In the genomic region with DNA sequence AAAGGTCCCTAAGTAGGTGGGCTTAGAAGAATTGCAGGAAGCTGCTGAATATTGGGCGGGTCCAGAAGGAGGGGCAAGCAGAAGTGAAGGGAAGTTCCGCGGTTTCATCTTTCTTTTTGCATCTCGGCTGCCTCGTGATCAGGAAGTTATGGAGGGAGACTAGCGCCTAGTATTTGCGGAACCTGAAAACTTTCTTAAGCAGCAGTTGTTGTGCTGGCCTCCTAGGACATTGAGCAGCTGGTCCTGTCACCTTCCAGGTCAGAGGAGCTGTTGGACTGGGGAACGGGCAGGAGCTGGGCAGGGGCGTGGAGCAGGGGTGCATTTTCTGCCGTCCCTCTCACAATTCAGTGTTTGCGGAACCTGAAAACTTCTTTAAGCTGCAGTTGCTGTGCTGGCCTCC, we compare ENCODE assay signal across 8 mouse cellular contexts. TPM values are rescaled to one million over a fixed set of nuclear protein-coding genes. Genes with fewer than 3 reads are reported as not detected.
DNase-seq lines count a peak whose midpoint lies in the region; ATAC-seq and TF ChIP-seq lines count a peak whose summit lies in the region.
"Not testable (repeated sequence)": the region's sequence is repeated elsewhere in the genome, so short reads cannot be mapped to it uniquely, and the experiment has no call there.

A gene (plus strand): TSS at position 89 of the 400 bp plus-strand sequence.

- H3K27ac ChIP-seq in heart, embryonic 10.5 days; kidney, embryonic 14.5 days (ENCODE audit: low read depth, low read length); liver, embryonic 16.5 days (ENCODE audit: low read length); stomach, postnatal 0 days (replicated peaks): not testable (repeated sequence)

- H3K27me3 ChIP-seq in heart, embryonic 10.5 days (ENCODE audit: insufficient read depth, poor library complexity, severe bottlenecking); kidney, embryonic 14.5 days (ENCODE audit: control insufficient read depth, insufficient read depth, low read length); liver, embryonic 16.5 days (ENCODE audit: control insufficient read depth, insufficient read depth, low read depth, low read length); myocyte (ENCODE audit: control insufficient read depth, insufficient read depth, insufficient read length); stomach, postnatal 0 days (ENCODE audit: control insufficient read depth, insufficient read depth, low read length): not testable (repeated sequence)

- H3K79me2 ChIP-seq in myocyte (ENCODE audit: control insufficient read depth, insufficient read depth) = not testable (repeated sequence)

- H3K4me1 ChIP-seq in heart, embryonic 10.5 days; kidney, embryonic 14.5 days (ENCODE audit: control insufficient read depth, insufficient read depth, low read length); liver, embryonic 16.5 days (ENCODE audit: control insufficient read depth, low read depth, low read length); stomach, postnatal 0 days (replicated peaks; ENCODE audit: control insufficient read depth, insufficient read depth): not testable (repeated sequence)

- not testable (repeated sequence) for TF ChIP-seq POLR2A in myocyte (IDR thresholded peaks at IDR 0.05; ENCODE audit: insufficient read length, low read depth)

- TF ChIP-seq EP300 in stomach, postnatal 0 days (optimal IDR thresholded peaks at IDR 0.05) = not testable (repeated sequence)

- H3K4me3 ChIP-seq in heart, embryonic 10.5 days = peak within 1 kb of the TSS; percentile 50
- peak within 1 kb of the TSS; percentile 27 for H3K4me3 ChIP-seq in kidney, embryonic 14.5 days (ENCODE audit: low read length)
- H3K4me3 ChIP-seq in liver, embryonic 16.5 days (ENCODE audit: low read depth, low read length) = peak within 1 kb of the TSS; percentile 45
- not testable (repeated sequence) for H3K4me3 ChIP-seq in myocyte
- 0 out of 2 replicates have a peak within 1 kb of the TSS, but pooled peaks have one; percentile 10 for H3K4me3 ChIP-seq in stomach, postnatal 0 days (ENCODE audit: low read depth, low read length)

- H3K36me3 ChIP-seq in heart, embryonic 10.5 days; kidney, embryonic 14.5 days (ENCODE audit: control insufficient read depth, insufficient read depth, low read length); liver, embryonic 16.5 days (ENCODE audit: control insufficient read depth, insufficient read depth); myocyte (ENCODE audit: control insufficient read depth, insufficient read depth); stomach, postnatal 0 days (ENCODE audit: control insufficient read depth, insufficient read depth, low read length): not testable (repeated sequence)

- peak; percentile 12 for DNase-seq in A20 (ENCODE audit: low read depth, low spot score)
- DNase-seq in embryo, embryonic 11.5 days (ENCODE audit: low read depth, low spot score) = peak; percentile 26
- DNase-seq in heart, embryonic 10.5 days (ENCODE audit: low spot score) = not testable (repeated sequence)
- DNase-seq in stomach, postnatal 0 days (ENCODE audit: low spot score) = peak; percentile 15

- H3K9ac ChIP-seq in kidney, embryonic 14.5 days (ENCODE audit: low read depth, low read length) = 0 out of 2 replicates have a peak within 1 kb of the TSS, but pooled peaks have one; percentile 18
- H3K9ac ChIP-seq in liver, embryonic 16.5 days (ENCODE audit: low read depth, low read length); stomach, postnatal 0 days (ENCODE audit: low read length): not testable (repeated sequence)

- peak within 1 kb of the TSS; percentile 26 for H3K4me2 ChIP-seq in kidney, embryonic 14.5 days (replicated peaks; ENCODE audit: low read depth, low read length)
- peak within 1 kb of the TSS; percentile 41 for H3K4me2 ChIP-seq in liver, embryonic 16.5 days (ENCODE audit: low read depth, low read length)
- H3K4me2 ChIP-seq in myocyte (ENCODE audit: low read depth) = peak within 1 kb of the TSS; percentile 16
- peak within 1 kb of the TSS; percentile 31 for H3K4me2 ChIP-seq in stomach, postnatal 0 days (replicated peaks; ENCODE audit: low read depth)

- ATAC-seq in activated CD4-positive, CD25-positive, alpha-beta regulatory T cell, adult 4 months = peak; percentile 87
- ATAC-seq in kidney, embryonic 14.5 days (ENCODE audit: low FRiP score, low TSS enrichment) = peak; percentile 76; the same call in 1 of the 2 replicates
- ATAC-seq in liver, embryonic 16.5 days (ENCODE audit: low read depth) = peak; percentile 67
- ATAC-seq in stomach, postnatal 0 days (ENCODE audit: low FRiP score, low TSS enrichment) = not testable (repeated sequence)

- TF ChIP-seq CTCF in stomach, postnatal 0 days (IDR thresholded peaks at IDR 0.05; ENCODE audit: low read depth) = not testable (repeated sequence)

- 14% methylated on average over 11 of the region's 11 CpGs for WGBS in heart, embryonic 10.5 days
- 15% methylated on average over 11 of the region's 11 CpGs for WGBS in kidney, embryonic 14.5 days
- WGBS in liver, embryonic 16.5 days (ENCODE audit: insufficient replicate concordance) = 9% methylated on average over 11 of the region's 11 CpGs
- 12% methylated on average over 11 of the region's 11 CpGs for WGBS in stomach, postnatal 0 days

- H3K9me3 ChIP-seq in heart, embryonic 10.5 days; kidney, embryonic 14.5 days (ENCODE audit: control insufficient read depth, low read length); liver, embryonic 16.5 days (replicated peaks; ENCODE audit: control insufficient read depth, low read length); stomach, postnatal 0 days (ENCODE audit: control insufficient read depth, low read length): not testable (repeated sequence)

- not testable (repeated sequence) for H3ac ChIP-seq in myocyte (ENCODE audit: control insufficient read depth, insufficient read length)

RNA-seq across cellular contexts. Expression of the gene that starts here (rescaled TPM):
- polyA plus RNA-seq in activated CD4-positive, CD25-positive, alpha-beta regulatory T cell, adult 4 months (2017; shearing (Covaris generic)) = 10 to 100 TPM; 12.1 to 15.2 TPM
- polyA plus RNA-seq in heart, embryonic 10.5 days (2016; fragmentation: Nextera tagmentation; extraction: Ambion mirVana) = 3.2 and 3.7 TPM in 2 replicates
- 5.0 and 6.9 TPM in 2 replicates for polyA plus RNA-seq in kidney, embryonic 14.5 days (2014; fragmentation: Nextera tagmentation; extraction: Ambion mirVana)
- 1.2 and 1.4 TPM in 2 replicates for polyA plus RNA-seq in liver, embryonic 16.5 days (2015; fragmentation: Nextera tagmentation; extraction: Ambion mirVana)
- polyA plus RNA-seq in myocyte (2012; fragmentation: generic; extraction: Trizol) = 0.71 TPM
- 0.65 and 0.70 TPM in 2 replicates for polyA plus RNA-seq in stomach, postnatal 0 days (2015; fragmentation: Nextera tagmentation; extraction: Ambion mirVana)

Comparison
In these comparisons a context has a peak if more than half of its experiments do, and no peak if none do; other contexts are left out.
1. Peak in DNase-seq, H3K4me3 ChIP-seq and H3K4me2 ChIP-seq in stomach, postnatal 0 days; RNA of the gene not detected or under 1 TPM.